In genomic region chr17:37558913-37559615, GRCm38 (mm10) we compare ENCODE assay signal across 27 mouse cellular contexts. TPM values are rescaled to one million over a fixed set of nuclear protein-coding genes. Genes with fewer than 3 reads are reported as not detected.
A peak's percentile ranks its signal among the peaks of the same experiment; 100 is the strongest.
DNase-seq lines count a peak whose midpoint lies in the region; ATAC-seq and TF ChIP-seq lines count a peak whose summit lies in the region.
"Had no signal": no experiment of that assay in that cellular context is flagged by ENCODE, and none has a peak within 500 bp of the region (broad histone marks: within the 10 kb centered on the region; RNA-seq: fewer than 3 reads in every experiment).

No protein-coding gene starts in this region.

- H3K36me3 ChIP-seq in liver, adult 2 months (ENCODE audit: control insufficient read depth, insufficient read depth, low read length): no peaks in the 10 kb centered on the region
- H3K36me3 ChIP-seq in liver, embryonic 11.5 days (ENCODE audit: control insufficient read depth, insufficient read depth, low read length): no peaks in the 10 kb centered on the region
- no peaks in the 10 kb centered on the region for H3K36me3 ChIP-seq in intestine, embryonic 15.5 days
- no peaks in the 10 kb centered on the region for H3K36me3 ChIP-seq in intestine, postnatal 0 days (ENCODE audit: control insufficient read depth, insufficient read depth)
- H3K36me3 ChIP-seq: embryonic facial prominence, embryonic 10.5 days; embryonic facial prominence, embryonic 12.5 days; forebrain, embryonic 15.5 days had no signal

- no peaks in the 10 kb centered on the region for H3K4me1 ChIP-seq in liver, adult 2 months (ENCODE audit: control insufficient read depth, insufficient read depth, low read length)
- H3K4me1 ChIP-seq in liver, embryonic 11.5 days (replicated peaks; ENCODE audit: control insufficient read depth, insufficient read depth, low read length): no peaks in the 10 kb centered on the region
- no peaks in the 10 kb centered on the region for H3K4me1 ChIP-seq in intestine, embryonic 15.5 days (replicated peaks)
- H3K4me1 ChIP-seq in intestine, postnatal 0 days (replicated peaks; ENCODE audit: control insufficient read depth, insufficient read depth, low read length): no peaks in the 10 kb centered on the region
- H3K4me1 ChIP-seq: embryonic facial prominence, embryonic 10.5 days; embryonic facial prominence, embryonic 12.5 days; forebrain, embryonic 13.5 days; forebrain, embryonic 15.5 days had no signal

- no peak overlapping the region for H3K27ac ChIP-seq in liver, adult 2 months (replicated peaks; ENCODE audit: insufficient read depth, low read depth, low read length)
- H3K27ac ChIP-seq in liver, embryonic 11.5 days (ENCODE audit: low read depth, low read length): no peak overlapping the region
- H3K27ac ChIP-seq in intestine, embryonic 15.5 days: no peak overlapping the region
- no peak overlapping the region for H3K27ac ChIP-seq in intestine, postnatal 0 days (ENCODE audit: low read depth, low read length)
- H3K27ac ChIP-seq: embryonic facial prominence, embryonic 10.5 days; embryonic facial prominence, embryonic 12.5 days; forebrain, embryonic 13.5 days; forebrain, embryonic 15.5 days had no signal

- 38% methylated on average over 1 of the region's 1 CpGs for WGBS in liver, adult 2 months
- 51% methylated on average over 1 of the region's 1 CpGs for WGBS in liver, embryonic 11.5 days
- 54% methylated on average over 1 of the region's 1 CpGs for WGBS in intestine, embryonic 15.5 days
- 34% methylated on average over 1 of the region's 1 CpGs for WGBS in intestine, postnatal 0 days

- H3K4me3 ChIP-seq in liver, adult 2 months (ENCODE audit: insufficient read depth, low read depth, low read length): no peak overlapping the region
- no peak overlapping the region for H3K4me3 ChIP-seq in liver, embryonic 11.5 days (ENCODE audit: low read depth, low read length)
- H3K4me3 ChIP-seq in intestine, embryonic 15.5 days (replicated peaks): no peak overlapping the region
- no peak overlapping the region for H3K4me3 ChIP-seq in intestine, postnatal 0 days (ENCODE audit: low read depth, low read length)
- H3K4me3 ChIP-seq: embryonic facial prominence, embryonic 10.5 days; embryonic facial prominence, embryonic 12.5 days; forebrain, embryonic 13.5 days; forebrain, embryonic 15.5 days had no signal

- no peak for TF ChIP-seq CTCF in liver, adult 2 months (IDR thresholded peaks at IDR 0.05; ENCODE audit: low read depth, low read length)
- no peak for TF ChIP-seq CTCF in intestine, postnatal 0 days (IDR thresholded peaks at IDR 0.05; ENCODE audit: low read depth)

- no peaks in the 10 kb centered on the region for H3K9me3 ChIP-seq in liver, embryonic 11.5 days (ENCODE audit: control insufficient read depth, low read length)
- no peaks in the 10 kb centered on the region for H3K9me3 ChIP-seq in intestine, embryonic 15.5 days
- no peaks in the 10 kb centered on the region for H3K9me3 ChIP-seq in intestine, postnatal 0 days (ENCODE audit: control insufficient read depth)
- H3K9me3 ChIP-seq: embryonic facial prominence, embryonic 10.5 days; embryonic facial prominence, embryonic 12.5 days; forebrain, embryonic 13.5 days; forebrain, embryonic 15.5 days had no signal

- no peak overlapping the region for H3K9ac ChIP-seq in liver, adult 2 months (ENCODE audit: low read depth, low read length)
- no peak overlapping the region for H3K9ac ChIP-seq in liver, embryonic 11.5 days (ENCODE audit: low read depth, low read length)
- H3K9ac ChIP-seq in intestine, embryonic 15.5 days: no peak overlapping the region
- H3K9ac ChIP-seq in intestine, postnatal 0 days (ENCODE audit: low read depth, low read length): no peak overlapping the region
- H3K9ac ChIP-seq: embryonic facial prominence, embryonic 12.5 days; forebrain, embryonic 13.5 days; forebrain, embryonic 15.5 days; forebrain, postnatal 0 days had no signal

- H3K4me2 ChIP-seq in liver, embryonic 11.5 days: no peak overlapping the region
- H3K4me2 ChIP-seq in intestine, embryonic 15.5 days (replicated peaks): no peak overlapping the region
- no peak overlapping the region for H3K4me2 ChIP-seq in intestine, postnatal 0 days (replicated peaks; ENCODE audit: low read depth)
- H3K4me2 ChIP-seq: embryonic facial prominence, embryonic 12.5 days; forebrain, embryonic 13.5 days; forebrain, embryonic 15.5 days had no signal

- TF ChIP-seq POLR2A in liver, adult 2 months (IDR thresholded peaks at IDR 0.05; ENCODE audit: extremely low read depth, insufficient read depth, low read length): no peak

- H3K79me2 ChIP-seq in liver, adult 2 months (ENCODE audit: control insufficient read depth, insufficient read depth, low read length): no peaks in the 10 kb centered on the region

- no peak for ATAC-seq in liver, embryonic 11.5 days (replicated peaks; ENCODE audit: low FRiP score)
- ATAC-seq in intestine, embryonic 15.5 days: peak; percentile 97
- peak; percentile 89 for ATAC-seq in intestine, postnatal 0 days
- ATAC-seq: forebrain, embryonic 13.5 days; forebrain, embryonic 15.5 days; forebrain, postnatal 0 days had no signal

- peak; percentile 37 for DNase-seq in liver, adult 2 months (ENCODE audit: extremely low read depth, low read depth, low spot score)
- no peak for DNase-seq in liver, embryonic 11.5 days (ENCODE audit: low spot score)
- DNase-seq in thymus, postnatal 36 days: no peak
- DNase-seq in yolk sac, embryonic 10.5 days (ENCODE audit: low spot score): no peak
- DNase-seq: adrenal gland, adult 2 months; adrenal gland, postnatal 10 days; adrenal gland, postnatal 25 days; cerebellum, adult 11 months; cerebellum, adult 18-20 months; cerebellum, adult 9-10 months; cerebellum, postnatal 10 days; cerebellum, postnatal 25 days; forebrain, postnatal 0 days had no signal

- H3K27me3 ChIP-seq in liver, adult 2 months (ENCODE audit: control insufficient read depth, insufficient read depth, low read length): no peaks in the 10 kb centered on the region
- H3K27me3 ChIP-seq in liver, embryonic 11.5 days (replicated peaks; ENCODE audit: control insufficient read depth, insufficient read depth, low read length): no peaks in the 10 kb centered on the region
- no peaks in the 10 kb centered on the region for H3K27me3 ChIP-seq in intestine, embryonic 15.5 days (replicated peaks)
- H3K27me3 ChIP-seq in intestine, postnatal 0 days (replicated peaks; ENCODE audit: control insufficient read depth, insufficient read depth, low read length): no peaks in the 10 kb centered on the region
- H3K27me3 ChIP-seq: embryonic facial prominence, embryonic 12.5 days; forebrain, embryonic 13.5 days; forebrain, embryonic 15.5 days had no signal

RNA-seq across cellular contexts. Expression of gene Olfr112, which starts 10.2 kb away (rescaled TPM):
- total RNA-seq in liver, adult 2 months (2014; rRNA removed): not detected in 2 replicates
- polyA plus RNA-seq in liver, adult 2 months (2012; rRNA removed): not detected in 2 replicates
- not detected in 2 replicates for polyA plus RNA-seq in liver, embryonic 11.5 days (2014; fragmentation: Nextera tagmentation; extraction: Ambion mirVana)
- polyA plus RNA-seq in intestine, embryonic 15.5 days (2015; fragmentation: Nextera tagmentation; extraction: Ambion mirVana): not detected in 2 replicates
- polyA plus RNA-seq in intestine, postnatal 0 days (2015; fragmentation: Nextera tagmentation; extraction: Ambion mirVana): not detected in 2 replicates
- total RNA-seq: adrenal gland, adult 2 months; adrenal gland, postnatal 10 days; adrenal gland, postnatal 25 days; adrenal gland, postnatal 4 days; ES-E14; forebrain, postnatal 0 days; MEL had no signal
- polyA plus RNA-seq: adrenal gland, adult 2 months; brain, embryonic 14.5 days; C2C12; cortical plate, adult 2 months; embryonic facial prominence, embryonic 10.5 days; embryonic facial prominence, embryonic 12.5 days; embryonic facial prominence, embryonic 14.5 days; forebrain, embryonic 11.5 days; forebrain, embryonic 13.5 days; forebrain, embryonic 15.5 days; forebrain, postnatal 0 days had no signal

RNA-seq across cellular contexts. Expression of gene Olfr113, which starts 18.4 kb away (rescaled TPM):
- total RNA-seq in liver, adult 2 months (2014; rRNA removed): not detected in 2 replicates
- polyA plus RNA-seq in liver, adult 2 months (2012; rRNA removed): not detected in 2 replicates
- not detected in 2 replicates for polyA plus RNA-seq in liver, embryonic 11.5 days (2014; fragmentation: Nextera tagmentation; extraction: Ambion mirVana)
- not detected in 2 replicates for polyA plus RNA-seq in intestine, embryonic 15.5 days (2015; fragmentation: Nextera tagmentation; extraction: Ambion mirVana)
- polyA plus RNA-seq in intestine, postnatal 0 days (2015; fragmentation: Nextera tagmentation; extraction: Ambion mirVana): not detected in 2 replicates
- total RNA-seq: adrenal gland, adult 2 months; adrenal gland, postnatal 10 days; adrenal gland, postnatal 25 days; adrenal gland, postnatal 4 days; ES-E14; forebrain, postnatal 0 days; MEL had no signal
- polyA plus RNA-seq: adrenal gland, adult 2 months; brain, embryonic 14.5 days; C2C12; cortical plate, adult 2 months; embryonic facial prominence, embryonic 10.5 days; embryonic facial prominence, embryonic 12.5 days; embryonic facial prominence, embryonic 14.5 days; forebrain, embryonic 11.5 days; forebrain, embryonic 13.5 days; forebrain, embryonic 15.5 days; forebrain, postnatal 0 days had no signal

RNA-seq across cellular contexts. Expression of gene Olfr114, which starts 33.5 kb away (rescaled TPM):
- not detected in 2 replicates for total RNA-seq in liver, adult 2 months (2014; rRNA removed)
- polyA plus RNA-seq in liver, adult 2 months (2012; rRNA removed): not detected in 2 replicates
- polyA plus RNA-seq in liver, embryonic 11.5 days (2014; fragmentation: Nextera tagmentation; extraction: Ambion mirVana): not detected in 2 replicates
- not detected in 2 replicates for polyA plus RNA-seq in intestine, embryonic 15.5 days (2015; fragmentation: Nextera tagmentation; extraction: Ambion mirVana)
- polyA plus RNA-seq in intestine, postnatal 0 days (2015; fragmentation: Nextera tagmentation; extraction: Ambion mirVana): not detected in 2 replicates
- total RNA-seq: adrenal gland, adult 2 months; adrenal gland, postnatal 10 days; adrenal gland, postnatal 25 days; adrenal gland, postnatal 4 days; ES-E14; forebrain, postnatal 0 days; MEL had no signal
- polyA plus RNA-seq: adrenal gland, adult 2 months; brain, embryonic 14.5 days; C2C12; cortical plate, adult 2 months; embryonic facial prominence, embryonic 10.5 days; embryonic facial prominence, embryonic 12.5 days; embryonic facial prominence, embryonic 14.5 days; forebrain, embryonic 11.5 days; forebrain, embryonic 13.5 days; forebrain, embryonic 15.5 days; forebrain, postnatal 0 days had no signal

RNA-seq across cellular contexts. Expression of gene Olfr111, which starts 51.2 kb away (rescaled TPM):
- total RNA-seq in liver, adult 2 months (2014; rRNA removed): not detected in 2 replicates
- polyA plus RNA-seq in liver, adult 2 months (2012; rRNA removed): not detected in 2 replicates
- not detected in 2 replicates for polyA plus RNA-seq in liver, embryonic 11.5 days (2014; fragmentation: Nextera tagmentation; extraction: Ambion mirVana)
- polyA plus RNA-seq in intestine, embryonic 15.5 days (2015; fragmentation: Nextera tagmentation; extraction: Ambion mirVana): 0.09 TPM in 1 of 2 replicates, not detected in the other
- polyA plus RNA-seq in intestine, postnatal 0 days (2015; fragmentation: Nextera tagmentation; extraction: Ambion mirVana): not detected in 2 replicates
- total RNA-seq: adrenal gland, postnatal 10 days; adrenal gland, postnatal 4 days; ES-E14; MEL had no signal
- polyA plus RNA-seq: C2C12; embryonic facial prominence, embryonic 10.5 days; embryonic facial prominence, embryonic 12.5 days; embryonic facial prominence, embryonic 14.5 days; forebrain, embryonic 11.5 days; forebrain, embryonic 13.5 days; forebrain, embryonic 15.5 days; forebrain, postnatal 0 days had no signal
